Mouse (Mus musculus): ENCODE results near the gene Gm20458.

DNA sequence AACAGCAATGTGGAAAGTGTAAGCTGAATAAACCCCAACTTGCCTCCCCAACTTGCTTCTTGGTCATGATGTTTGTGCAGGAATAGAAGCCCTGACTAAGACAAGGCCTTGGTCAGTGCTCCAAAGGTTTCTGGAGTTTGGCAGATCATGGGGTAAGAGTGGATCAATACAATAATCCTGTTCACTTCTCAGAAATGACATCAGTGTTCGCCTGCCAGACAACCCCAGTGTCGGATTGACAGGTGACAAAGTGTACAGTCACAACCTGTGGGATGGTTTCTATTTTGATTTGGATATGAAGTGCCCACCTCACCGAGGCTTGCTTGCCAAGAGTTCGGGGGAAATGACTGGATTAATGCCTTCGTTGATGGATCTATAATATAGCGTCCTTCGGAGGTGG, 39.5 kb upstream of the Gm20458 start:
- no peak for TF ChIP-seq CTCF (IDR thresholded peaks at IDR 0.05; ENCODE audit: low read depth, low read length)
- no peak for TF ChIP-seq POLR2A (IDR thresholded peaks at IDR 0.05; ENCODE audit: extremely low read depth, insufficient read depth, low read length)
